ENCODE assay signal across 8 mouse cellular contexts in the genomic region with DNA sequence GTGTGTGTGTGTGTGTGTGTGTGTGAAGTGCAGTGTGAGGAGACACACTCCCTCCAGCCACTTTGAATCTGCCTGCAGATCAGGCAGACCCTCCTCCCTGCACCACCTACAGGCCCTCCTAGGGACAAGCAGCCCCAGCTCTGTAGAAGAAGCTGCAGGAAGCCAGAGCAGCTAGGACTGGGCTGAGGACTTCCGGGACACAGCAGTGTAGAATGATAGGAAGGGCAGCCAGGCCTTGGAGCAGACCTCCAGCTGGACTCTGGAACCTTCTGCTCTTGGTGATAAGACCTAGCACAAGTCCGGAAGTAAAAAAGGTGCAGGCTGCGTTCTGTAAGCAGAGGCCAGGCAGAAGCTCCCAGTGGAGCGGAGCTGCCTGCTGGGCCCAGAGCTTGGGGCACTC.
A peak's percentile ranks its signal among the peaks of the same experiment; 100 is the strongest.
DNase-seq lines count a peak whose midpoint lies in the region; ATAC-seq lines count a peak whose summit lies in the region.

No protein-coding gene starts in this region.

- H3K9ac ChIP-seq in heart, embryonic 11.5 days (ENCODE audit: low read depth, low read length): peak overlapping the region; percentile 48; the same call in 1 of the 2 replicates

- WGBS in heart, embryonic 11.5 days (ENCODE audit: insufficient replicate concordance): 21% methylated on average over 4 of the region's 4 CpGs

- H3K4me2 ChIP-seq in heart, embryonic 11.5 days: no peak overlapping the region

- peak overlapping the region; percentile 91 for H3K27ac ChIP-seq in heart, embryonic 11.5 days (ENCODE audit: low read depth, low read length)

- H3K27me3 ChIP-seq in heart, embryonic 11.5 days (ENCODE audit: control insufficient read depth, insufficient read depth, low read length): no peaks in the 10 kb centered on the region

- H3K4me3 ChIP-seq in heart, embryonic 11.5 days (ENCODE audit: low read depth, low read length): no peak overlapping the region

- no peaks in the 10 kb centered on the region for H3K36me3 ChIP-seq in heart, embryonic 11.5 days (ENCODE audit: control insufficient read depth, insufficient read depth, low read length)

- H3K9me3 ChIP-seq in heart, embryonic 11.5 days (replicated peaks; ENCODE audit: control insufficient read depth, low read length): no peaks in the 10 kb centered on the region

- DNase-seq in embryo, embryonic 11 days: peak; percentile 55
- DNase-seq in embryo, embryonic 10.5 days (ENCODE audit: low spot score): no peak
- DNase-seq in T-cell, adult 2 months (ENCODE audit: low spot score): peak; percentile 66
- DNase-seq in liver: peak; percentile 85
- peak; percentile 23 for DNase-seq in retina, embryonic 14.5 days (ENCODE audit: low spot score)
- DNase-seq in left cerebral cortex, adult 11 months (ENCODE audit: low spot score): no peak
- DNase-seq in MN1 (ENCODE audit: low spot score): no peak

- peak; percentile 92 for ATAC-seq in heart, embryonic 11.5 days (replicated peaks; ENCODE audit: insufficient number of reproducible peaks, low FRiP score, low TSS enrichment)

- peaks cover 8% of the 10 kb centered on the region for H3K4me1 ChIP-seq in heart, embryonic 11.5 days (ENCODE audit: control insufficient read depth, insufficient read depth, low read length)

Comparison
In these comparisons a context has a peak if more than half of its experiments do, and no peak if none do; other contexts are left out.
1. DNase-seq: peak in embryo, embryonic 11 days (single experiment), T-cell, adult 2 months (single experiment), liver (single experiment) and retina, embryonic 14.5 days (single experiment); none in embryo, embryonic 10.5 days (single experiment), left cerebral cortex, adult 11 months (single experiment) and MN1 (single experiment).